Mouse (Mus musculus): ENCODE data around the gene Xylt2. TPM values are rescaled to one million over a fixed set of nuclear protein-coding genes. Genes with fewer than 3 reads are reported as not detected.
A peak's percentile ranks its signal among the peaks of the same experiment; 100 is the strongest.
"Not testable (repeated sequence)": the region's sequence is repeated elsewhere in the genome, so short reads cannot be mapped to it uniquely, and the experiment has no call there.

Gene Xylt2
- polyA plus RNA-seq, 1 experiment from 2014 or later, result 24.7 TPM

- WGBS, result 38% methylated on average over 4 of the region's 4 CpGs
- Histone ChIP-seq H3K27ac (peak overlapping the region; percentile 94; the same call in 1 of the 2 replicates), H3K9ac (replicated peaks) (peak overlapping the region; percentile 94), H3K4me1 (replicated peaks) (peaks cover 25% of the 10 kb centered on the region), H3K4me3 (replicated peaks) (peak overlapping the region; percentile 94), H3K4me2 (peak overlapping the region; percentile 81), H3K36me3 (peaks cover 6% of the 10 kb centered on the region; the same call in 1 of the 2 replicates), H3K27me3 (no peaks in the 10 kb centered on the region), H3K9me3 (no peaks in the 10 kb centered on the region)
- no peak for ATAC-seq (ENCODE audit: insufficient number of reproducible peaks, insufficient read depth, low FRiP score, low TSS enrichment, low read depth)
Measured at GRCm38 (mm10) chr11:94676308-94676707, 1.0 kb downstream of the Xylt2 start.

- ATAC-seq (ENCODE audit: insufficient number of reproducible peaks, insufficient read depth, low FRiP score, low TSS enrichment, low read depth), result no peak
- Histone ChIP-seq H3K9me3 (no peaks in the 10 kb centered on the region), H3K4me2 (peak overlapping the region; percentile 81), H3K27me3 (no peaks in the 10 kb centered on the region), H3K4me3 (replicated peaks) (peak overlapping the region; percentile 94; the same call in 1 of the 2 replicates), H3K36me3 (peaks cover 13% of the 10 kb centered on the region), H3K27ac (no peak overlapping the region), H3K4me1 (replicated peaks) (peaks cover 25% of the 10 kb centered on the region), H3K9ac (replicated peaks) (0 out of 2 replicates have a peak overlapping the region, but pooled peaks have one; percentile 94)
- WGBS, result 83% methylated on average over 5 of the region's 5 CpGs
Measured at GRCm38 (mm10) chr11:94675446-94675845, 1.9 kb downstream of the Xylt2 start.

- ATAC-seq (ENCODE audit: insufficient number of reproducible peaks, insufficient read depth, low FRiP score, low TSS enrichment, low read depth), result no peak
- H3K9me3 ChIP-seq, result no peaks in the 10 kb centered on the region
- no peak overlapping the region; the same call in 1 of the 2 replicates for H3K9ac ChIP-seq (replicated peaks)
- no peak overlapping the region for H3K4me3 ChIP-seq (replicated peaks)
- peaks cover 17% of the 10 kb centered on the region for H3K36me3 ChIP-seq
- no peaks in the 10 kb centered on the region for H3K27me3 ChIP-seq
- H3K27ac ChIP-seq, result no peak overlapping the region
- peaks cover 25% of the 10 kb centered on the region for H3K4me1 ChIP-seq (replicated peaks)
- 86% methylated on average over 5 of the region's 5 CpGs for WGBS
- H3K4me2 ChIP-seq, result peak overlapping the region; percentile 81; the same call in 1 of the 2 replicates
Measured at GRCm38 (mm10) chr11:94674984-94675383, 2.3 kb downstream of the Xylt2 start.

GRCm38 (mm10) chr11:94665281-94665680 lies 12.0 kb downstream of the Xylt2 start:
- 92% methylated on average over 6 of the region's 6 CpGs for WGBS

GRCm38 (mm10) chr11:94661344-94661743 lies 16.0 kb downstream of the Xylt2 start:
- H3K27me3 ChIP-seq, result no peaks in the 10 kb centered on the region
- no peak overlapping the region for H3K27ac ChIP-seq
- no peaks in the 10 kb centered on the region for H3K9me3 ChIP-seq
- H3K4me2 ChIP-seq, result no peak overlapping the region
- H3K4me1 ChIP-seq (replicated peaks), result no peaks in the 10 kb centered on the region
- H3K4me3 ChIP-seq (replicated peaks), result no peak overlapping the region
- H3K9ac ChIP-seq (replicated peaks), result no peak overlapping the region
- no peak for ATAC-seq (ENCODE audit: insufficient number of reproducible peaks, insufficient read depth, low FRiP score, low TSS enrichment, low read depth)
- WGBS, result 46% methylated on average over 1 of the region's 1 CpGs
- peaks cover 96% of the 10 kb centered on the region for H3K36me3 ChIP-seq

More at GRCm38 (mm10) chr11:94665281-94665680, 12.0 kb downstream of the Xylt2 start:
- Histone ChIP-seq H3K4me1 (replicated peaks) (no peaks in the 10 kb centered on the region), H3K27ac (no peak overlapping the region), H3K9me3 (no peaks in the 10 kb centered on the region), H3K4me3 (replicated peaks) (no peak overlapping the region), H3K4me2 (no peak overlapping the region), H3K9ac (replicated peaks) (no peak overlapping the region), H3K36me3 (peaks cover 98% of the 10 kb centered on the region), H3K27me3 (no peaks in the 10 kb centered on the region)
- no peak for ATAC-seq (ENCODE audit: insufficient number of reproducible peaks, insufficient read depth, low FRiP score, low TSS enrichment, low read depth)

GRCm38 (mm10) chr11:94653663-94654436 lies 23.5 kb downstream of the Xylt2 start, which contains the start of the genes Mrpl27 and Eme1:
Gene Mrpl27, plus strand, starts transcription at chr11:94653767.
Gene Eme1, minus strand, starts transcription at chr11:94653964.
- Histone ChIP-seq H3K27ac (peak within 1 kb of the TSS; percentile 92), H3K9me3 (no peaks in the 10 kb centered on the region), H3K27me3 (no peaks in the 10 kb centered on the region), H3K9ac (replicated peaks) (peak within 1 kb of the TSS; percentile 62), H3K4me3 (replicated peaks) (peak within 1 kb of the TSS; percentile 70), H3K4me2 (peak within 1 kb of the TSS; percentile 66), H3K36me3 (peaks cover 55% of the 10 kb centered on the region), H3K4me1 (replicated peaks) (peaks cover 17% of the 10 kb centered on the region)
- WGBS, result under 1% methylated on average over 32 of the region's 32 CpGs
- ATAC-seq (ENCODE audit: insufficient number of reproducible peaks, insufficient read depth, low FRiP score, low TSS enrichment, low read depth), result peak; percentile 75

GRCm38 (mm10) chr11:94652973-94653372 lies 24.3 kb downstream of the Xylt2 start:
- H3K36me3 ChIP-seq, result peaks cover 54% of the 10 kb centered on the region
- 0 out of 2 replicates have a peak overlapping the region, but pooled peaks have one; percentile 62 for H3K9ac ChIP-seq (replicated peaks)
- peak overlapping the region; percentile 70 for H3K4me3 ChIP-seq (replicated peaks)
- peaks cover 17% of the 10 kb centered on the region for H3K4me1 ChIP-seq (replicated peaks)
- H3K27ac ChIP-seq, result no peak overlapping the region
- H3K27me3 ChIP-seq, result no peaks in the 10 kb centered on the region
- no peak for ATAC-seq (ENCODE audit: insufficient number of reproducible peaks, insufficient read depth, low FRiP score, low TSS enrichment, low read depth)
- peak overlapping the region; percentile 66 for H3K4me2 ChIP-seq
- 50% methylated on average over 8 of the region's 8 CpGs for WGBS
- H3K9me3 ChIP-seq, result no peaks in the 10 kb centered on the region

- H3K4me3 ChIP-seq (replicated peaks); H3K4me2 ChIP-seq; ATAC-seq (ENCODE audit: insufficient number of reproducible peaks, insufficient read depth, low FRiP score, low TSS enrichment, low read depth); H3K9me3 ChIP-seq; H3K27ac ChIP-seq; H3K9ac ChIP-seq (replicated peaks); H3K27me3 ChIP-seq: not testable (repeated sequence)
- peaks cover 54% of the 10 kb centered on the region for H3K36me3 ChIP-seq
- WGBS, result 94% methylated on average over 5 of the region's 7 CpGs
- H3K4me1 ChIP-seq (replicated peaks), result peaks cover 17% of the 10 kb centered on the region
Measured at GRCm38 (mm10) chr11:94651241-94651640, 26.1 kb downstream of the Xylt2 start.

GRCm38 (mm10) chr11:94646457-94646856 lies 30.9 kb downstream of the Xylt2 start:
- Histone ChIP-seq H3K4me1 (replicated peaks) (no peaks in the 10 kb centered on the region), H3K27me3 (no peaks in the 10 kb centered on the region), H3K4me3 (replicated peaks) (no peak overlapping the region), H3K9me3 (no peaks in the 10 kb centered on the region), H3K27ac (no peak overlapping the region), H3K9ac (replicated peaks) (no peak overlapping the region), H3K4me2 (no peak overlapping the region), H3K36me3 (peaks cover 95% of the 10 kb centered on the region)
- 96% methylated on average over 4 of the region's 4 CpGs for WGBS
- no peak for ATAC-seq (ENCODE audit: insufficient number of reproducible peaks, insufficient read depth, low FRiP score, low TSS enrichment, low read depth)

- no peaks in the 10 kb centered on the region for H3K9me3 ChIP-seq
- H3K9ac ChIP-seq (replicated peaks), result no peak overlapping the region
- no peak overlapping the region for H3K27ac ChIP-seq
- no peak overlapping the region for H3K4me2 ChIP-seq
- H3K27me3 ChIP-seq, result no peaks in the 10 kb centered on the region
- ATAC-seq (ENCODE audit: insufficient number of reproducible peaks, insufficient read depth, low FRiP score, low TSS enrichment, low read depth), result no peak
- H3K4me3 ChIP-seq (replicated peaks), result no peak overlapping the region
- H3K36me3 ChIP-seq, result peaks cover 97% of the 10 kb centered on the region
- H3K4me1 ChIP-seq (replicated peaks), result no peaks in the 10 kb centered on the region
- WGBS, result 91% methylated on average over 8 of the region's 8 CpGs
Measured at GRCm38 (mm10) chr11:94644461-94645219, 32.7 kb downstream of the Xylt2 start.

GRCm38 (mm10) chr11:94634431-94634830 lies 42.9 kb downstream of the Xylt2 start:
- 89% methylated on average over 5 of the region's 5 CpGs for WGBS
- H3K9me3 ChIP-seq, result no peaks in the 10 kb centered on the region

More at GRCm38 (mm10) chr11:94634431-94634830, 42.9 kb downstream of the Xylt2 start:
- Histone ChIP-seq H3K27ac (no peak overlapping the region), H3K4me3 (replicated peaks) (no peak overlapping the region), H3K4me2 (no peak overlapping the region), H3K27me3 (no peaks in the 10 kb centered on the region), H3K36me3 (peaks cover 79% of the 10 kb centered on the region), H3K9ac (replicated peaks) (no peak overlapping the region), H3K4me1 (replicated peaks) (peaks cover 12% of the 10 kb centered on the region)
- ATAC-seq (ENCODE audit: insufficient number of reproducible peaks, insufficient read depth, low FRiP score, low TSS enrichment, low read depth), result no peak
